Mouse (Mus musculus): ENCODE measurements at regions not wholly inside any gene's neighbourhood (a gene's known extent, or its start where the extent isn't known, plus 50 kb on each side); places are given as distances from the start of the nearest gene placed in this dataset.

GRCm38 (mm10) chr12:10223832-10224231, 145.9 kb upstream of the Nt5c1b start:
- peak; percentile 8 to 49 for DNase-seq (ENCODE audit: low spot score in 2 of 2)

- no peak for DNase-seq (ENCODE audit: low spot score in 2 of 2)
Observed at GRCm38 (mm10) chr12:10231144-10231543, 138.6 kb upstream of the Nt5c1b start.

DNA sequence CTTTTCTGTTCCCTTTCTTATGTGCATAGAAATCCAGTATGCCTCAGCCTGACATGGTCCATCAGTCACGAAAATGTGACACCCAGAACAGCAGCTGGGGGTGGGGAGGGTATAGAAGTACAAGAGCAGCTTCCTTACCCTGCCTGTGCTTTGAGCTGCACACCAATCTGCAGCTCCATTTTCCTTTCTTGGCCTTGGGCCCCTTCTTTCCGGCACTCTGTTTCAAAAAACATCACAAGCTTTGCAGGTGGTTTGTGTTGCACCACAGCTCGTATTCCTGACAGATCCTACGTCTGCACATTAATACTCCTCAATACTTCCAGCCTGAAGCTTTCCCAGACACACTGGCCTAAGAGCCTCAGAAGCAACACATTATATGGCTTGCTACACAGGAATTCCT, 138.1 kb upstream of the Nt5c1b start:
- no peak for DNase-seq (ENCODE audit: low spot score in 2 of 2)

DNA sequence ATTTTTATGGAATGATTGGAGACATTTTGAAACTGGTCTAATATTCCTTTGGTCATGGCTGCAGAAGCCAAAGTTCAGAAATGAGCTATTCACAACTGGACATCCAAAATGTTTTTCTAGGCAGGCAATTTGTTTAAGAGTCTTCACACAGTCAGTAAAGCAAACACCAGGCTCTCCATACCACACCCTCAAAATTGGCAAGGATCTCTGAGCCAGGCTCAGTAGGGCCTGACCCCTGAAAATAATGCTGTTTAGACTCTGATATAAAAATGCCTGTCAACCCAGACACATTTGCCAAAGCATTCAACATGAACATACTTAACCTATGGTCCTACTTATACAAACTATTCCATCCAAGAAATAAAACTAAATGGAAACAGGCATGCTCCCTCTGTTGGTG, 121.7 kb upstream of the Nt5c1b start:
- no peak for DNase-seq (ENCODE audit: low spot score in 2 of 2)

DNA sequence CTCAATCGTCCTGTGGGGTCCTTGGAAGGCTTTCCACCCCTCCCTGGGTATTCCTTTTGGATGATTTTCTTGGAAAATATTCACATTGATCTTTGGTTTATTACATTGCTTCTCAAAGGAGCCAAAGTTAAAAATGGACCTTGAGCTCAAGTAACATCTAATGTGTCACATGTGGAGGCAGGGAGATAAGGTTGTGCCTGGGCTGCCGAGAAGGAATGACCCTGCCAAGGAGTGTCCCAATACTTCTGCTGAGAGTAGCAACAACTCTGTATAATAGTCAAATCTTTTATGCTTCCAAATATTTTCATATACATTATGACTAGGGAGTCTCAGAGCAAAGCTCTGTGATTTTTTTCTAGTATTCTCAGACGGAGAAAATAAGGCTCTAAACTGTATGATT, 113.4 kb upstream of the Nt5c1b start:
- no peak for DNase-seq (ENCODE audit: low spot score in 2 of 2)

DNA sequence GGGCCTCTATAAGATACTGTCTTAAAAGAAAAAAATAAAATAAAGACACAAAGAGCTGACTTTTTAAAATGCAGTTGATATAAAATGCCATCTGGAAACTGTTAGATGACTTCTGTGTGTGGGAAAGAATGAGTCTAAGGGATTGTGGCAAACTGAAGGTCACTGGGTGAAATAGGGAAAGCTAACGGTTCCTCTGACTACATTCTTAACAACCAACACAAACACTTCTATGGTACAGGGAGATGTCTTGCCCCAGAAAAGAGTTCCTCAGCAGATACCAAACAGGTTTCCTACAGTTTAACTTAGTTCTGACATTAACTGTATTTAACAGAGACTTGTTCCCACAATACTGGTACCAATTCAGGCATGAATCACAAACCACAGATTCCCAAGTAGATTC, 103.6 kb upstream of the Nt5c1b start:
- no peak for DNase-seq (ENCODE audit: low spot score in 2 of 2)

- DNase-seq (ENCODE audit: low spot score in 2 of 2), result peak in 1 of 2 experiments; percentile 6
Observed at GRCm38 (mm10) chr12:10272038-10272437, 97.7 kb upstream of the Nt5c1b start.

DNA sequence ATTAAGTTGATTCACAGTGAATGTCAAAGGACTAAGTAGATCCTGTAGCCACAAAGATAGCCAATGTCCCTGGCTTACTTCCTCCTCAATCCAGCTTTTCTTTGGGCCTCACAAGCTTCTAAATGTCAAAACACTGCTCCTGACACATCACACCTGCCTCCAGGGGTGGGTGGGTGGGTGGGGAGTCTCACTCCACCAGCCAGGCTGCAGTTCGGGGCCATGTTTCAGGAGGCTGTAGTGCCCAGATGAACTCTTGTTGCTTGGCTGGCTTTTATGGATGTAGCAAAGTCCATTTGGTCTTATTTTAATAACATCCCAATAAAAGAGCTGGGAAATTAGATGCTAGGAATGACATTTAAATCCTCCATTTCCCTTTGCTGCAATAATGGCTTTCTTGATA, 94.5 kb upstream of the Nt5c1b start:
- DNase-seq (ENCODE audit: low spot score in 2 of 2), result no peak

GRCm38 (mm10) chr12:10292646-10293045, 77.1 kb upstream of the Nt5c1b start:
- no peak for DNase-seq (ENCODE audit: low spot score in 2 of 2)

DNA sequence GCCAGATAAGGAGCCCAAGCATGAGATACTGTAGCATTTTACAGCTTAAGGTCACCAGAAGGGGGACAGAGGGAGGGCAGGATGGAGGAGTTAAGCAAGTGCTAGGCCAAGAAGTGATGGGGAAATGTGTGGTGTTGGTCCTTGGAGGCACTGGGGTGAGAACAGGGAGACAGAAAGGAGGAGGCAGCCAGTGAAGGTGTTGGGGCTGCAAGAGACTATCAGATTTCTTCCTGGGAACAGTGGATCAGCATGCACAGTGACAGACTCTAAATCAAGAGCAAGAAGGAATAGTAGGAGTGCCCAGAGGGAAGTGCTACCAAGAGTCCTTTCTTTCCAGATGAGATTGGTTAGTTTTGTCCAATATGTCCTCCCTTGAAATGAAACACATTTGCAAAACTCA, 63.8 kb upstream of the Nt5c1b start:
- DNase-seq (ENCODE audit: low spot score in 2 of 2), result no peak
